Comparison of ENCODE assay signal across 11 mouse cellular contexts in the genomic region with DNA sequence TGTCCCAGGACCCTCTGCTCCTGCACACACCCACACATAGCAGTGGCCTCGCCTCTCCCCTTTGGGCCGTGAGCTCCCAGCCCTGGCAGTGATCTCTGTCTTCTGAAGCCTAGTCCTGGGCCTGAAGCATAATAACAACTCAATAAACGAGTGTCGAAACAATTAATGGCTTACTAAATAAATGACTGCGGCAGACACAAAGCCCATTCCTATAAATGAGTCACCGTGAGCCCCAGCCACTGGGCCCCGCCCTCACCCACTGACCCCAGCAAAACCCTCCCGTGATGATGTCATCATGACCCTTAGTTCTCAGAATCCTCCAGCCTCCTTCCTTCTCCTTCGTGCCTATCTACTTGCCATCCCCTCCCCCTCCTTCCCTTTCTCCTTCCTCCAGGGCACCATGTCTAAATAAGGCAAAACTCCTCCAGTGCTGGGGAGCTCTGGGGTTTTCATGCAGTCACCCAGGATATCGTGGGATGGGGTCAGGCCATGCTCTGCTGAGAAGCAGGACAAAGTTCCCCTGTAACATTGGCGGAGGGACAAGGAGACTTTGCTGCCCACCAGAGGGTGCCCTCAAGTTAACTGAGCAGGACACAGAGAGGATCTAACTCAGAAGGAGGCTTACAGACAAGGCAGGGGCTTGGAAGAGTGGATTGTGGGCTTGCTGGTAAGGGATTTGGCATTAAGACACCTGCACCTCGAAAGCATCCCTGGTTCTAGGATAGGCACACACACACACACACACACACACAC. TPM values are rescaled to one million over a fixed set of nuclear protein-coding genes. Genes with fewer than 3 reads are reported as not detected.
DNase-seq lines count a peak whose midpoint lies in the region; ATAC-seq and TF ChIP-seq lines count a peak whose summit lies in the region.
"Had no signal": no experiment of that assay in that cellular context is flagged by ENCODE, and none has a peak within 500 bp of the region (broad histone marks: within the 10 kb centered on the region; RNA-seq: fewer than 3 reads in every experiment).

No protein-coding gene starts in this region.

- H3K36me3 ChIP-seq in intestine, embryonic 14.5 days (ENCODE audit: control insufficient read depth, insufficient read depth, low read length): no peaks in the 10 kb centered on the region
- no peaks in the 10 kb centered on the region for H3K36me3 ChIP-seq in liver, embryonic 13.5 days
- no peaks in the 10 kb centered on the region for H3K36me3 ChIP-seq in stomach, postnatal 0 days (ENCODE audit: control insufficient read depth, insufficient read depth, low read length)
- no peaks in the 10 kb centered on the region for H3K36me3 ChIP-seq in limb, embryonic 10.5 days

- H3K4me3 ChIP-seq in intestine, embryonic 14.5 days (ENCODE audit: low read depth, low read length): no peak overlapping the region
- no peak overlapping the region for H3K4me3 ChIP-seq in liver, embryonic 13.5 days (replicated peaks)
- H3K4me3 ChIP-seq in stomach, postnatal 0 days (ENCODE audit: low read depth, low read length): no peak overlapping the region
- no peak overlapping the region for H3K4me3 ChIP-seq in limb, embryonic 10.5 days

- TF ChIP-seq EP300 in stomach, postnatal 0 days (optimal IDR thresholded peaks at IDR 0.05): no peak

- ATAC-seq in intestine, embryonic 14.5 days (replicated peaks; ENCODE audit: low FRiP score, low TSS enrichment, low read depth): peak; percentile 33; the same call in 1 of the 2 replicates
- 0 out of 2 replicates have a peak, but pooled peaks have one; percentile 26 for ATAC-seq in liver, embryonic 13.5 days (ENCODE audit: low read depth)
- peak; percentile 46 for ATAC-seq in stomach, postnatal 0 days (ENCODE audit: low FRiP score, low TSS enrichment)

- peak; percentile 69 for DNase-seq in urinary bladder, postnatal 14 days (ENCODE audit: low spot score)
- DNase-seq in urinary bladder, postnatal 10 days (ENCODE audit: low spot score): no peak
- DNase-seq in intestine, embryonic 14.5 days (ENCODE audit: low spot score): no peak
- DNase-seq in liver, embryonic 13.5 days: no peak
- peak; percentile 61 for DNase-seq in stomach, postnatal 0 days (ENCODE audit: low spot score)
- DNase-seq in cerebellum, postnatal 36 days: no peak
- DNase-seq in limb, embryonic 10.5 days (ENCODE audit: low spot score): no peak
- no peak for DNase-seq in right cerebral cortex, postnatal 14 days
- DNase-seq: cerebellum, adult 11-12 months; retina, postnatal 1 day had no signal

- no peak overlapping the region for H3K4me2 ChIP-seq in intestine, embryonic 14.5 days (ENCODE audit: low read length)
- no peak overlapping the region for H3K4me2 ChIP-seq in liver, embryonic 13.5 days
- no peak overlapping the region for H3K4me2 ChIP-seq in stomach, postnatal 0 days (replicated peaks; ENCODE audit: low read depth)
- H3K4me2 ChIP-seq: midbrain, embryonic 11.5 days had no signal

- no peak overlapping the region for H3K27ac ChIP-seq in intestine, embryonic 14.5 days (ENCODE audit: low read depth)
- no peak overlapping the region for H3K27ac ChIP-seq in liver, embryonic 13.5 days
- H3K27ac ChIP-seq in stomach, postnatal 0 days (replicated peaks): peak overlapping the region; percentile 70
- no peak overlapping the region for H3K27ac ChIP-seq in limb, embryonic 10.5 days

- 47% methylated on average over 12 of the region's 12 CpGs for WGBS in intestine, embryonic 14.5 days
- 33% methylated on average over 12 of the region's 12 CpGs for WGBS in liver, embryonic 13.5 days (ENCODE audit: insufficient replicate concordance)
- WGBS in stomach, postnatal 0 days: 39% methylated on average over 12 of the region's 12 CpGs
- 73% methylated on average over 12 of the region's 12 CpGs for WGBS in limb, embryonic 10.5 days

- H3K4me1 ChIP-seq in intestine, embryonic 14.5 days (replicated peaks; ENCODE audit: control insufficient read depth, insufficient read depth, low read length): no peaks in the 10 kb centered on the region
- 0 out of 2 replicates have a peak, but pooled peaks cover 3% of the 10 kb centered on the region for H3K4me1 ChIP-seq in liver, embryonic 13.5 days (replicated peaks)
- 0 out of 2 replicates have a peak, but pooled peaks cover 3% of the 10 kb centered on the region for H3K4me1 ChIP-seq in stomach, postnatal 0 days (replicated peaks; ENCODE audit: control insufficient read depth, insufficient read depth)
- peaks cover 6% of the 10 kb centered on the region; the same call in 1 of the 2 replicates for H3K4me1 ChIP-seq in limb, embryonic 10.5 days

- peak; percentile 56 for TF ChIP-seq CTCF in stomach, postnatal 0 days (IDR thresholded peaks at IDR 0.05; ENCODE audit: low read depth)

- no peaks in the 10 kb centered on the region for H3K9me3 ChIP-seq in intestine, embryonic 14.5 days (ENCODE audit: control insufficient read depth, low read length)
- no peaks in the 10 kb centered on the region for H3K9me3 ChIP-seq in liver, embryonic 13.5 days (replicated peaks)
- H3K9me3 ChIP-seq in stomach, postnatal 0 days (ENCODE audit: control insufficient read depth, low read length): no peaks in the 10 kb centered on the region
- H3K9me3 ChIP-seq in limb, embryonic 10.5 days (replicated peaks): no peaks in the 10 kb centered on the region

- H3K27me3 ChIP-seq in intestine, embryonic 14.5 days (replicated peaks; ENCODE audit: control insufficient read depth, insufficient read depth, low read length): no peaks in the 10 kb centered on the region
- H3K27me3 ChIP-seq in liver, embryonic 13.5 days: no peaks in the 10 kb centered on the region
- no peaks in the 10 kb centered on the region for H3K27me3 ChIP-seq in stomach, postnatal 0 days (ENCODE audit: control insufficient read depth, insufficient read depth, low read length)
- no peaks in the 10 kb centered on the region for H3K27me3 ChIP-seq in limb, embryonic 10.5 days (ENCODE audit: low read depth, poor library complexity, severe bottlenecking)

- H3K9ac ChIP-seq in intestine, embryonic 14.5 days (ENCODE audit: low read length): no peak overlapping the region
- H3K9ac ChIP-seq in liver, embryonic 13.5 days: no peak overlapping the region
- no peak overlapping the region for H3K9ac ChIP-seq in stomach, postnatal 0 days (ENCODE audit: low read length)

RNA-seq across cellular contexts. Expression of gene Plb1, which starts 36.5 kb away (rescaled TPM):
- 1.2 and 1.9 TPM in 2 replicates for polyA plus RNA-seq in intestine, embryonic 14.5 days (2014; fragmentation: Nextera tagmentation; extraction: Ambion mirVana)
- polyA plus RNA-seq in liver, embryonic 13.5 days (2015; fragmentation: Nextera tagmentation; extraction: Ambion mirVana): not detected in 2 replicates
- polyA plus RNA-seq in stomach, postnatal 0 days (2015; fragmentation: Nextera tagmentation; extraction: Ambion mirVana): 14.1 and 14.6 TPM in 2 replicates
- polyA plus RNA-seq in limb, embryonic 10.5 days (2016; fragmentation: Nextera tagmentation; extraction: Ambion mirVana): 0.15 TPM in 1 of 2 replicates, not detected in the other

Comparison
In these comparisons a context has a peak if more than half of its experiments do, and no peak if none do; other contexts are left out.
1. DNase-seq: peak in urinary bladder, postnatal 14 days (single experiment) and stomach, postnatal 0 days (single experiment); none in urinary bladder, postnatal 10 days (single experiment), intestine, embryonic 14.5 days (single experiment), liver, embryonic 13.5 days (single experiment), cerebellum, postnatal 36 days (0 of 2), limb, embryonic 10.5 days (single experiment) and right cerebral cortex, postnatal 14 days (single experiment).
2. Peak in every context shown above with its lines, with median percentiles within 50 percentile points of each other: ATAC-seq.